Mouse (Mus musculus) hindbrain, embryonic 11.5 days (tissue): ENCODE measurements around the gene Ackr3. TPM values are rescaled to one million over a fixed set of nuclear protein-coding genes. Genes with fewer than 3 reads are reported as not detected.

Experiments used
- ATAC-seq: fragments of 200-750 bp; cut with Nextera tagmentation; 2 replicates; pipeline ENCODE4 v1.8.0; 2017; ENCODE audit warnings: mild to moderate bottlenecking, moderate TSS enrichment, moderate library complexity; ENCODE audit not compliant: low FRiP score
- DNase-seq: peaks from one replicate; pipeline ENCODE4 v3.0.0-alpha.2; 2015; ENCODE audit warnings: low spot score
- H3K27ac ChIP-seq: fragments of 300-500 bp; sonication (generic); 2 replicates; pipeline ENCODE4 v1.5.1; 2014; ENCODE audit warnings: mild to moderate bottlenecking, low read depth, low read length
- H3K27me3 ChIP-seq: fragments of 300-500 bp; sonication (generic); 2 replicates; pipeline ENCODE4 v1.6.1; 2014; ENCODE audit warnings: mild to moderate bottlenecking, low read length, moderate library complexity, mixed read lengths; ENCODE audit not compliant: control insufficient read depth, insufficient read depth
- H3K36me3 ChIP-seq: fragments of 300-500 bp; sonication (generic); 2 replicates; pipeline ENCODE4 v1.6.1; 2014; ENCODE audit warnings: mild to moderate bottlenecking, low read length, moderate library complexity, mixed read lengths; ENCODE audit not compliant: control insufficient read depth, insufficient read depth
- H3K4me1 ChIP-seq: fragments of 300-500 bp; sonication (generic); replicated peaks from 2 replicates; pipeline ENCODE4 v1.6.1; 2014; ENCODE audit warnings: low read length, mixed read lengths; ENCODE audit not compliant: control insufficient read depth, insufficient read depth
- H3K4me2 ChIP-seq: fragments of 300-500 bp; sonication (generic); replicated peaks from 2 replicates; pipeline ENCODE4 v1.6.1; 2014; ENCODE audit warnings: mild to moderate bottlenecking, low read depth, low read length
- H3K4me3 ChIP-seq: fragments of 300-500 bp; sonication (generic); 2 replicates; pipeline ENCODE4 v1.5.1; 2014; ENCODE audit warnings: low read depth, low read length
- H3K9ac ChIP-seq: fragments of 300-500 bp; sonication (generic); 2 replicates; pipeline ENCODE4 v1.6.1; 2014; ENCODE audit warnings: low read depth, low read length
- H3K9me3 ChIP-seq: fragments of 300-500 bp; sonication (generic); 2 replicates; pipeline ENCODE4 v1.6.1; 2016; ENCODE audit warnings: low read length; ENCODE audit not compliant: control insufficient read depth
- WGBS: fragments of 180-500 bp; shearing (Covaris S2); extraction: QIAGEN DNeasy Blood & Tissue Kit; methylation state at CpG from one replicate; pipeline ENCODE4 v1.1.7; 2014; 5-methylcytosine and 5-hydroxymethylcytosine counted together
- polyA plus RNA-seq: library from polyadenylated mRNA; unstranded; fragments of >200 nt; fragmentation: Nextera tagmentation; extraction: Ambion mirVana; gene quantifications from 2 replicates; pipeline ENCODE4 v1.2.1, GENCODE M21; 2014

Gene Ackr3
- 25.7 and 29.6 TPM in 2 replicates for polyA plus RNA-seq

DNA sequence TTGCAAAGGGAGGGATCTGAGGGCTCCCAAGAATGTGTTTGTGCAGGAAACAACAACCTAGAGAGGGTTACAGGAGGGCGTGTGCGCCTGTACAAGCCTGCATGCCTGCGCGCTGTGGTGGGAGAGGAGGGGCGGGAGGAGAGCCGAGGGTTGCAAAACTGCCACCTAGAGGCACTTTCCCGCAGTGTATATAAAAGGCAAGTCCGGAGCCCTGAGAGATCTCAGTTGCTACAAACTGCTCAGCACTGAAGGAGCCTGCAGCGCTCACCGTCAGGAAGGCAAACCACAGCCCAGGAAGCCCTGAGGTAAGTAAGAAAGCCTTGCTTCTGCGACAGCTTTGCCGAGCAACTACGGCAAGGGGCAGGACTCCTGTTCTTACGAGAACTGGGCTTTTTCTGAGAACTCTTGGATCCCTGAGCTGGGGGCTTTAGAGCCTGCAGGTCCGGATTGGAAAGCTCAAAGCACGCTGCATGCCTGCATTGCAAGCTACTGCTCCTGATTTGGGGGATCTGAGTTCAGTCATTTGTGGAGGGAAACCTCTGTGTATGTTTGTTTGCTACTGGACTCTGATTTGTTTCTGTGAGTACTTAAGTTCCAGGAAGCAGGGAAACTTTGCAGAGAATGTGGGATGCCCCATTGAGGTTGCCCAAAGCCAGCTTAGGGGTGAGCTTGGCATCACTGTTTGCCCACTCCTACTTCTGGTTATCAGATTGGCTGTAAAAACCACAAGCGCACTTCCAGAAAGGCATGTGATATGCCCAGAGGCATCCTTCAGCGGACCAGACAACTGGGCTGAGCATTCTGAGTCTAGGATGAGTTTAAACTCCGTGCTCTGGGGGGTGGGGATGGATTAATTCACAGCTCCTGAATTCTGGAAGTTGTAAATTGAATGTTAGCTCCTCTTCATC is at the start of gene Ackr3:
Gene Ackr3 (plus strand): TSS at position 198 of the 908 bp plus-strand sequence.
- Histone ChIP-seq H3K9ac (peak within 1 kb of the TSS; percentile 81), H3K4me2 (peak within 1 kb of the TSS; percentile 64), H3K27ac (peak within 1 kb of the TSS; percentile 67), H3K36me3 (no peaks in the 10 kb centered on the region), H3K4me3 (peak within 1 kb of the TSS; percentile 61), H3K4me1 (peaks cover 18% of the 10 kb centered on the region), H3K27me3 (peaks cover 2% of the 10 kb centered on the region; the same call in 1 of the 2 replicates), H3K9me3 (no peaks in the 10 kb centered on the region)
- WGBS: 2% methylated on average over 19 of the region's 19 CpGs
- ATAC-seq: peak; percentile 76
- peak; percentile 88 for DNase-seq

DNA sequence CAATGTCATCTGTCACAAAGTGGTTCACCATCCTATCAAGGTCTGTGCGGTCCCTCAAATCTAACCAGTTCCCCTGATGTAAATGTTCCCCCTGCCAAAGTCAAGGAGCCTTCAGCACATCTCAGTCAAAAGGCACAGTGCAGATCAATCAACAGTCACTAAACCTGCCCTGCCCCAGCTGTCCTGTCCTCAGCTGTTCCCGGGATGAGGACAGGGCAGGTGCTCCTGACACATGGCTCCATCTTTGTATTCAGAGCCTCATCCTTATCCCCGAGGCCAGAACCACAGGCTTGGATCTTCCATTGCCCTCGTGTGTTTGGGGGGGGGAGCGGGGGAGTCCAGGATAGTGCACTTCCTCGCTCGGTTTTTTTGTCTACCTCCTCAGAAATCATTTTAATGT is 47.2 kb upstream of the Ackr3 start:
- H3K4me2 ChIP-seq: no peak overlapping the region
- no peak overlapping the region for H3K27ac ChIP-seq
- ATAC-seq (no peak), DNase-seq (no peak)
- no peak overlapping the region for H3K9ac ChIP-seq
- H3K27me3 ChIP-seq: no peaks in the 10 kb centered on the region
- no peaks in the 10 kb centered on the region for H3K9me3 ChIP-seq
- H3K36me3 ChIP-seq: no peaks in the 10 kb centered on the region
- H3K4me1 ChIP-seq: peaks cover 8% of the 10 kb centered on the region
- 78% methylated on average over 7 of the region's 7 CpGs for WGBS
- H3K4me3 ChIP-seq: no peak overlapping the region

DNA sequence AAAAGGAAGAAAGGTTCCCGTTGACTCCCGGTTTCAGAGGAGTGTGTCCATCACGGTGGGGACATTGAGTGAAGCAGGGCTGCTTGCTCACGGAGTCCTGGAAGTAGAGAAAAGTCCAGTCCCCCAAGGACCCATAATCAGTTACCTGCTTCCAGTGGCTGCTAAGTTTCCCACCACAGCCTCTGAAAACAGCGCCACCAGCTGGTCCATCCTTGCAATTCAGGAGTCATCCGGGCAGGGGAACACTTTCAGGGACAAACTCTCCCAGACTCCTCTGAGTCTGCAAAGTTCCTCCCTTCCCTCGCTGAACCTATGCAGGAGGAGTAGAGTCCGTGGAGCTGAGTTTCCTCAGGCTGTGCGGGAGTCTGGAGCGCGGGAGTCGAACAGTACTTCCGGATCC is 43.9 kb upstream of the Ackr3 start:
- Histone ChIP-seq H3K4me1 (0 out of 2 replicates have a peak, but pooled peaks cover 2% of the 10 kb centered on the region), H3K27ac (no peak overlapping the region), H3K9ac (no peak overlapping the region), H3K27me3 (no peaks in the 10 kb centered on the region), H3K36me3 (no peaks in the 10 kb centered on the region), H3K9me3 (no peaks in the 10 kb centered on the region), H3K4me2 (no peak overlapping the region), H3K4me3 (no peak overlapping the region)
- DNase-seq (peak; percentile 36), ATAC-seq (no peak)
- WGBS: 39% methylated on average over 13 of the region's 13 CpGs

DNA sequence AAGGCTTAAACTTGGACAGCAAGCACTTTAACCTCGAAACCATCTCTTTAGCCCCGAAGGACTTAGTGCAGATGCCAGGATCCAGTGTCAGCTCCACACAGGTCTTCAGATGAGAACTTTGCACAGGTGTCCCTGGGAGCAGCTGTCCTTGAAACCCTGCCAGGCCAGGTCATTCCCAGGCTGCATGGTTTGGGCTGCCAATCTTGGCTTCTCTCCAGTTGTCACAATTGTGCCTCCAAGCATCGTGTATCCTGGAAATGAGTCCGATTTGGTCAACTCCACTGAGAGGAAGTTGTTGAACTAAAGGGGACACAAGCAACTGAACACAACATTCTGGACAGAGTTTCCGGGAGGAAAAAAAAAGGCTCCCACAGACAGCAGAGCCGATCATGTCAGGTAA is 42.2 kb upstream of the Ackr3 start:
- Histone ChIP-seq H3K4me2 (no peak overlapping the region), H3K27me3 (no peaks in the 10 kb centered on the region), H3K27ac (no peak overlapping the region), H3K4me3 (no peak overlapping the region), H3K9ac (no peak overlapping the region), H3K4me1 (0 out of 2 replicates have a peak, but pooled peaks cover 2% of the 10 kb centered on the region), H3K36me3 (no peaks in the 10 kb centered on the region), H3K9me3 (no peaks in the 10 kb centered on the region)
- 89% methylated on average over 6 of the region's 6 CpGs for WGBS
- DNase-seq (no peak), ATAC-seq (no peak)

DNA sequence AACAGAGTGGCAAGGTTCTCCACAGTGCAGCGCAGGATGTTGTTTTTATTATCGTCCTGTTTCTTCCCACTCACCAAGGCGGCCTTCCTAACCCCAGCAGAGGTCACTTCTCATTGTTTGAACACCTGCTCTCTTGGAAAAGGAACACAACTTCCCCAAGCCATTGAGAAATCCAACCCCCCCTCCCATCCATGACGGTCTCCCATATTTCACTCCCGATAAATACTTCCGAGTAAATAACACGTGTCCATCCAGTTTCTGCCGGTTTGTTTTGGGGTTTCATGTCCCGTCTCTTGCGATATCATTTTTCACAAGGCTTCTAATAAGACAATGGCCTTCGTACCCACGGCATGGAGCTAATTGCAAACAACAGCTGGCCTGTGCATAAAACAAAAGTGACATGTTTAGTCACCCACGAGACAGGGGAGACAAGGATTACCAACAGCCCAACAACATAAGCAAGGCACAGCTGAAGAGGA is 41.4 kb upstream of the Ackr3 start:
- Histone ChIP-seq H3K36me3 (no peaks in the 10 kb centered on the region), H3K27me3 (no peaks in the 10 kb centered on the region), H3K4me2 (no peak overlapping the region), H3K4me3 (no peak overlapping the region), H3K27ac (no peak overlapping the region), H3K9ac (no peak overlapping the region), H3K4me1 (0 out of 2 replicates have a peak, but pooled peaks cover 2% of the 10 kb centered on the region), H3K9me3 (no peaks in the 10 kb centered on the region)
- WGBS: 57% methylated on average over 13 of the region's 13 CpGs
- ATAC-seq (no peak), DNase-seq (peak; percentile 27)

DNA sequence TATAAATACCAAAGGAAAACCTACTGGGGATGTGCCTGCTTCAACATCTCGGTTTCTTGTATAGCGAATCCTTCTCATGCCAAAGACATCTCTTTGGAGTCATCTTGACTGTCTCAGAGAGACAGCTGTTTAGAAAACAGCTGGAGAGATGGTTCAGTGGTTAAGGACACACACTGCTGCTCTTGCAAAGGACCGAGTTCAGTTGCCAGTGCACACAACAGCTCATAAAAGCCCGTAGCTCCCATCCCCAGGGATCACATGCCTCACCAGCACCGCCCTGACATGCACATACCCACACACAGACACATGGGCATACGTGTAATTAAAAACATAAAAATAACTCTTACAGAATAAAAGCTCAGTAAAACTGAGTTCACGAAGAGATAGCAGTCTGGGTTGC is 40.6 kb upstream of the Ackr3 start:
- 85% methylated on average over 7 of the region's 7 CpGs for WGBS
- Histone ChIP-seq H3K27me3 (no peaks in the 10 kb centered on the region), H3K4me3 (no peak overlapping the region), H3K36me3 (no peaks in the 10 kb centered on the region), H3K27ac (no peak overlapping the region), H3K9me3 (no peaks in the 10 kb centered on the region), H3K9ac (no peak overlapping the region), H3K4me2 (no peak overlapping the region), H3K4me1 (0 out of 2 replicates have a peak, but pooled peaks cover 2% of the 10 kb centered on the region)
- DNase-seq (no peak), ATAC-seq (no peak)

DNA sequence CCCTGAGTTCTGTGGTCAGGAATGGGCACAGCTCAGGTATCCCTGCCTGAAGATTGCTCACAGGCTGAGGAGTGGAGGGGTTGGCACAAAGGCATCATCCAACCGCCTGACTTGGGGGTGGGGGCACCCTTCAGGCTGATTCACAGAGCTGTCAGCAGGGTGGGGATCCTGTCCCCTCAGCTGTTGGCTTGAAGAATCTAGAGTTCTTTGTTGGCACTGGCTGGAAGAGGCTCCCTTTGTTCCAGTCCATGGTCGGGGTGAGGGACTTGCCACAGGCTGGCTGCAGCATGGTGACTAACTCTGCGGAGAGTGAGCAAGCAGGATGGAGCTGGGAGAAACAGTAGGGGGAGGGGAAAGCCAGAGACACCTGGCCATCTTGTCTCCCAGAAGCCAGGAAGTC is 39.5 kb upstream of the Ackr3 start:
- 37% methylated on average over 3 of the region's 3 CpGs for WGBS
- no peak overlapping the region for H3K27ac ChIP-seq

DNA sequence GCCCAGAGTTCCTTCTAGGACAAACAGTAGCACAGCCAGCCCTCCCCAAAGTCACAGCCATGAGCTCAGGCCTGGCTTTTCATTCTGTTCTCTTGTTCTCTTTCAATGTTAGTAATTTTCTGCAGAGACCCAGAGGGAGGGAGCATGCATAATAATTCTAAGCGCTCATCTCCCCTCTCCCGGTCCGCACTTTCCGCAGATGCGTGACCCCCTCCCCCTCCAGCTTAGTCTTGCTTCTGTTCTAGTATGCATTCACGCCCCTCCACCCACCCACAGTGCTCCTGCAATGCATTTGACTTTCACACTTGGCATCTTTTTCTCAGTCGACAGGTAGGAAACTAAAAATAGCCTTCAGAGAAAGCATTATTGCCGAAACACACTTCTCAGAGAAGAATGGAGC is 29.4 kb upstream of the Ackr3 start:
- no peak for ATAC-seq
- WGBS: 41% methylated on average over 8 of the region's 8 CpGs
- no peaks in the 10 kb centered on the region for H3K36me3 ChIP-seq
- DNase-seq: no peak
- H3K27ac ChIP-seq: no peak overlapping the region
- no peaks in the 10 kb centered on the region for H3K27me3 ChIP-seq
- no peak overlapping the region for H3K9ac ChIP-seq
- H3K4me2 ChIP-seq: no peak overlapping the region
- no peaks in the 10 kb centered on the region for H3K4me1 ChIP-seq
- H3K4me3 ChIP-seq: no peak overlapping the region
- no peaks in the 10 kb centered on the region for H3K9me3 ChIP-seq

More for the DNA sequence above, 39.5 kb upstream of the Ackr3 start:
- Histone ChIP-seq H3K27me3 (no peaks in the 10 kb centered on the region), H3K4me3 (no peak overlapping the region), H3K4me2 (no peak overlapping the region), H3K36me3 (no peaks in the 10 kb centered on the region), H3K9ac (no peak overlapping the region), H3K9me3 (no peaks in the 10 kb centered on the region), H3K4me1 (0 out of 2 replicates have a peak, but pooled peaks cover 2% of the 10 kb centered on the region)
- DNase-seq (peak; percentile 18), ATAC-seq (no peak)

DNA sequence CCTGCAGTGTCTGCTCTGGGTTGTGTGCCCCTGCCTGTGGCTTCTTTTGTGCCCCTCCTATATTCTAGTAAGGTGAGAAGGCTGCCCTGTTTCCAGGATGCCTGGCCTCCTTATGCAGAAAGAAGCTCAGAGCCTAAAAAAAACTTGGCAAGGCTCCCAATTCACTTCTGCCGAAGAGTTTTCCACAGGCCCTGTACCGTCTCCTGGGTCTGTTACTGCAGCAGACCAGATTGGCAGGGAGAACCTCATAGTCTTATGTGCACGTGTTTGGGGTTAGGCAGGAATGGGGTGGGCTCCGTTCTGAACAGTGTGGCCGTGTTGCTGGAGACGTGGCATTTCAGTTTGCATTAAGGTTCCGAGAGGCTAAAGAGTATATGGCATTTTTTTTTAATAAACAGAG is 27.6 kb upstream of the Ackr3 start:
- H3K27me3 ChIP-seq: no peaks in the 10 kb centered on the region
- ATAC-seq (no peak), DNase-seq (no peak)
- H3K9me3 ChIP-seq: no peaks in the 10 kb centered on the region
- WGBS: 70% methylated on average over 7 of the region's 7 CpGs
- no peak overlapping the region for H3K4me2 ChIP-seq
- no peak overlapping the region for H3K4me3 ChIP-seq
- H3K4me1 ChIP-seq: no peaks in the 10 kb centered on the region
- no peak overlapping the region for H3K9ac ChIP-seq
- no peak overlapping the region for H3K27ac ChIP-seq
- H3K36me3 ChIP-seq: no peaks in the 10 kb centered on the region
